Mouse (Mus musculus) duodenum, adult 2 months (tissue): ENCODE results near the gene Gm1993. TPM values are rescaled to one million over a fixed set of nuclear protein-coding genes. Genes with fewer than 3 reads are reported as not detected.

Source experiments
- polyA plus RNA-seq: library from polyadenylated mRNA; depleted of rRNA; stranded (reverse); fragments of >200 nt; gene quantifications from 2 replicates; pipeline ENCODE4 v1.2.3, GENCODE M21; 2012; ENCODE audit warnings: low replicate concordance; rRNA removed

Gm1993 gene
- not detected in 2 replicates for polyA plus RNA-seq

GRCm38 (mm10) chrX:25570352-25570751 is at the start of gene Gm1993:
Gene Gm1993 (minus strand): TSS chrX:25570452.

